Mouse (Mus musculus): ENCODE measurements around the gene Olfr1124. TPM values are rescaled to one million over a fixed set of nuclear protein-coding genes. Genes with fewer than 3 reads are reported as not detected.
"Not testable (repeated sequence)": the region's sequence is repeated elsewhere in the genome, so short reads cannot be mapped to it uniquely, and the experiment has no call there.

Olfr1124 gene
- not detected for polyA plus RNA-seq (2021)

- POLR2A ChIA-PET: no interaction called here
- ATAC-seq (no peak), DNase-seq (ENCODE audit: low read depth, low spot score) (no peak)
- TF ChIP-seq CTCF (IDR thresholded peaks at IDR 0.05): no peak
- CTCF ChIA-PET: no interaction called here
- in situ Hi-C loops (cut with MboI; ENCODE audit: low pct_unique_long_range_greater_than_20kb): no loop called here
- no peaks in the 10 kb centered on the region for H3K27me3 ChIP-seq
These were observed at the start of gene Olfr1124 for GRCm38 (mm10) chr2:87429975-87430374. Gene Olfr1124, plus strand, starts transcription at chr2:87430275.

GRCm38 (mm10) chr2:87383935-87384334 lies 46.1 kb upstream of the Olfr1124 start:
- ATAC-seq (no peak), DNase-seq (ENCODE audit: low read depth, low spot score) (no peak)
- no peak for TF ChIP-seq CTCF (IDR thresholded peaks at IDR 0.05)
- in situ Hi-C loops (cut with MboI; ENCODE audit: low pct_unique_long_range_greater_than_20kb): no loop called here
- ChIA-PET CTCF (no interaction called here), POLR2A (no interaction called here)
- no peaks in the 10 kb centered on the region for H3K27me3 ChIP-seq

- H3K27me3 ChIP-seq: no peaks in the 10 kb centered on the region
- POLR2A ChIA-PET: no interaction called here
- in situ Hi-C loops (cut with MboI; ENCODE audit: low pct_unique_long_range_greater_than_20kb): no loop called here
- ATAC-seq (no peak), DNase-seq (ENCODE audit: low read depth, low spot score) (no peak)
- CTCF ChIA-PET: no interaction called here
- TF ChIP-seq CTCF (IDR thresholded peaks at IDR 0.05): no peak
These were observed 44.5 kb upstream of the Olfr1124 start, which contains the start of gene Olfr1122 for GRCm38 (mm10) chr2:87385549-87385948. Gene Olfr1122, plus strand, starts transcription at chr2:87385849.

- CTCF ChIA-PET; H3K27me3 ChIP-seq; in situ Hi-C loops (cut with MboI; ENCODE audit: low pct_unique_long_range_greater_than_20kb); DNase-seq (ENCODE audit: low read depth, low spot score); ATAC-seq; POLR2A ChIA-PET: not testable (repeated sequence)
These were observed 36.5 kb upstream of the Olfr1124 start for GRCm38 (mm10) chr2:87393605-87394004.

GRCm38 (mm10) chr2:87394686-87395085 lies 35.4 kb upstream of the Olfr1124 start:
- H3K27me3 ChIP-seq; ATAC-seq; POLR2A ChIA-PET; in situ Hi-C loops (cut with MboI; ENCODE audit: low pct_unique_long_range_greater_than_20kb); DNase-seq (ENCODE audit: low read depth, low spot score); CTCF ChIA-PET: not testable (repeated sequence)

- DNase-seq (ENCODE audit: low read depth, low spot score) (no peak), ATAC-seq (no peak)
- in situ Hi-C loops (cut with MboI; ENCODE audit: low pct_unique_long_range_greater_than_20kb): no loop called here
- no peaks in the 10 kb centered on the region for H3K27me3 ChIP-seq
- POLR2A ChIA-PET: no interaction called here
- no peak for TF ChIP-seq CTCF (IDR thresholded peaks at IDR 0.05)
- CTCF ChIA-PET: no interaction called here
These were observed 13.7 kb upstream of the Olfr1124 start, which contains the start of gene Olfr1123 for GRCm38 (mm10) chr2:87416335-87416734. Gene Olfr1123, plus strand, starts transcription at chr2:87416635.

GRCm38 (mm10) chr2:87437731-87438130 lies 7.7 kb downstream of the Olfr1124 start:
- ChIA-PET POLR2A (no interaction called here), CTCF (no interaction called here)
- TF ChIP-seq CTCF (IDR thresholded peaks at IDR 0.05): no peak
- DNase-seq (ENCODE audit: low read depth, low spot score): no peak
- no peaks in the 10 kb centered on the region for H3K27me3 ChIP-seq
- in situ Hi-C loops (cut with MboI; ENCODE audit: low pct_unique_long_range_greater_than_20kb): no loop called here
- ATAC-seq: no peak

GRCm38 (mm10) chr2:87453662-87454061 lies 23.6 kb downstream of the Olfr1124 start, which contains the start of gene Olfr1126:
Gene Olfr1126, plus strand, starts transcription at chr2:87453962.
- ChIA-PET CTCF (no interaction called here), POLR2A (no interaction called here)
- TF ChIP-seq CTCF (IDR thresholded peaks at IDR 0.05): no peak
- in situ Hi-C loops (cut with MboI; ENCODE audit: low pct_unique_long_range_greater_than_20kb): no loop called here
- no peak for ATAC-seq
- no peak for DNase-seq (ENCODE audit: low read depth, low spot score)
- H3K27me3 ChIP-seq: no peaks in the 10 kb centered on the region

GRCm38 (mm10) chr2:87461769-87462168 lies 31.7 kb downstream of the Olfr1124 start:
- no peak for ATAC-seq
- no peak for DNase-seq (ENCODE audit: low read depth, low spot score)
- no peak for TF ChIP-seq CTCF (IDR thresholded peaks at IDR 0.05)
- no peaks in the 10 kb centered on the region for H3K27me3 ChIP-seq
- in situ Hi-C loops (cut with MboI; ENCODE audit: low pct_unique_long_range_greater_than_20kb): no loop called here
- ChIA-PET POLR2A (no interaction called here), CTCF (no interaction called here)

- DNase-seq (ENCODE audit: low read depth, low spot score) (no peak), ATAC-seq (no peak)
- ChIA-PET POLR2A (no interaction called here), CTCF (no interaction called here)
- TF ChIP-seq CTCF (IDR thresholded peaks at IDR 0.05): no peak
- H3K27me3 ChIP-seq: no peaks in the 10 kb centered on the region
- in situ Hi-C loops (cut with MboI; ENCODE audit: low pct_unique_long_range_greater_than_20kb): no loop called here
These were observed 50.1 kb downstream of the Olfr1124 start for GRCm38 (mm10) chr2:87480207-87480606.

- ATAC-seq (no peak), DNase-seq (ENCODE audit: low read depth, low spot score) (no peak)
- POLR2A ChIA-PET: no interaction called here
- CTCF ChIA-PET: no interaction called here
- in situ Hi-C loops (cut with MboI; ENCODE audit: low pct_unique_long_range_greater_than_20kb): no loop called here
- no peak for TF ChIP-seq CTCF (IDR thresholded peaks at IDR 0.05)
- H3K27me3 ChIP-seq: no peaks in the 10 kb centered on the region
These were observed 51.1 kb downstream of the Olfr1124 start for GRCm38 (mm10) chr2:87481158-87481557.

GRCm38 (mm10) chr2:87482276-87482675 lies 52.2 kb downstream of the Olfr1124 start:
- DNase-seq (ENCODE audit: low read depth, low spot score): no peak
- ATAC-seq: no peak
- POLR2A ChIA-PET: no interaction called here
- in situ Hi-C loops (cut with MboI; ENCODE audit: low pct_unique_long_range_greater_than_20kb): no loop called here
- no peaks in the 10 kb centered on the region for H3K27me3 ChIP-seq
- CTCF ChIA-PET: no interaction called here
- no peak for TF ChIP-seq CTCF (IDR thresholded peaks at IDR 0.05)

Other genes starting within 250 kb of the Olfr1124 start
- gene Olfr1112, start 242.5 kb upstream of the Olfr1124 start, polyA plus RNA-seq (2021): not detected
- not detected for gene Olfr1113, start 221.3 kb upstream of the Olfr1124 start, polyA plus RNA-seq (2021)
- not detected for gene Olfr1115, start 182.3 kb upstream of the Olfr1124 start, polyA plus RNA-seq (2021)
- gene Olfr1116, start 162.7 kb upstream of the Olfr1124 start, polyA plus RNA-seq (2021): not detected
- not detected for gene Olfr1118, start 122.7 kb upstream of the Olfr1124 start, polyA plus RNA-seq (2021)
- gene Olfr1120, start 75.5 kb upstream of the Olfr1124 start, polyA plus RNA-seq (2021): not detected
- not detected for gene Olfr1121, start 60.4 kb upstream of the Olfr1124 start, polyA plus RNA-seq (2021)
- not detected for gene Olfr1122, start 44.4 kb upstream of the Olfr1124 start, polyA plus RNA-seq (2021)
- gene Olfr1123, start 13.6 kb upstream of the Olfr1124 start, polyA plus RNA-seq (2021): not detected
- not detected for gene Olfr1126, start 23.7 kb downstream of the Olfr1124 start, polyA plus RNA-seq (2021)
- gene Pramel7, start 66.8 kb downstream of the Olfr1124 start, polyA plus RNA-seq (2021): not detected
- gene Pramel6, start 76.3 kb downstream of the Olfr1124 start, polyA plus RNA-seq (2021): not detected
- not detected for gene Olfr153, start 101.5 kb downstream of the Olfr1124 start, polyA plus RNA-seq (2021)
- not detected for gene Olfr1128, start 115.3 kb downstream of the Olfr1124 start, polyA plus RNA-seq (2021)
- gene Olfr1129, start 143.6 kb downstream of the Olfr1124 start, polyA plus RNA-seq (2021): not detected
- not detected for gene Olfr1130, start 175.9 kb downstream of the Olfr1124 start, polyA plus RNA-seq (2021)
- gene Olfr1131, start 196.8 kb downstream of the Olfr1124 start, polyA plus RNA-seq (2021): not detected
- not detected for gene Olfr1132, start 207.3 kb downstream of the Olfr1124 start, polyA plus RNA-seq (2021)
- not detected for gene Olfr1133, start 217.1 kb downstream of the Olfr1124 start, polyA plus RNA-seq (2021)
- gene Olfr1134, start 228.2 kb downstream of the Olfr1124 start, polyA plus RNA-seq (2021): not detected
- not detected for gene Olfr1135, start 243.4 kb downstream of the Olfr1124 start, polyA plus RNA-seq (2021)

Data from Patski (cell line).